Mouse (Mus musculus) A20 (cell line): ENCODE measurements around the gene Txlna.

Experiments used
- DNase-seq: peaks from one replicate; pipeline ENCODE4 v3.0.0-alpha.2; 2011; ENCODE audit warnings: low read depth, low spot score

Gene Txlna

DNA sequence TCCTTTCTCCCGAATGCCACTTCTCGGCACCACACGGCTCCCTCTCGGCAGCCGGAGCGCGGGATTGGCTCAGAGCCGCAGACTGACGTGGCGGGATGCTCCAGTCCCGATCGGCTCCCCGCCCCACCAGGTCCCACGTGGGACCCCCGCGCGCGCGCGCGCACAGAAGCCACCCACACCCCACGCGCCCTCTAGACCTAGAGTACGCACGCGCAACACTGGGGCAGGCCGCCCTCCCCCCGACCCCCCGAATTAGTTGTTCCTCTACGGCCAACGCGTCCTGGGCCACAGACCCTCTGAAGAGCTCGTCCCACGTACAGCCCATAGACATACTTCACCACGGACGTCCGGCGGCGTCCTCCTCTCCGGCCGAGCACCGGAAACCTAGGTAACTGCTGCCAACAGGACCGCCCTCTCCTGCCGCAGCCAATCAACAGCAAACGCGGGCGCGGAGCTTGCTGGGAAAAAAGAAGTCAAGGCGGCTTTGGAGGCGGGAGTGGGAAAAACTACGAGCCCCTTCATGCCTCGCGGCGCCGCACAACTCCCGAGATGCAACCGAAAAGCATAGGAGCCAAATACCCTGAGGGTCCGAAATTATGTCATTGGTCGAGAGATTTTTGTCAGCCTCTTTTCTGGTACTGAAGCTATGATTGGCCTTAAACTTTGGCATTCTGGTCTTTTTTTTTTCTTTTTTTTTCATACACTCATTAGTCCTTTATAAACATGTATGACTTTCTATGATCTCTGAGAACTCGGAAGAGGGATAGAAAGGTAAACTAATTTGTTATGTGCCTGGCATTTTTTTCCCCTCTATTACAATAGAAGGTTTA is at the start of gene Txlna:
TSS of gene Txlna (minus strand) at position 428 of the 830 bp plus-strand sequence.
- peak; percentile 99 for DNase-seq

DNA sequence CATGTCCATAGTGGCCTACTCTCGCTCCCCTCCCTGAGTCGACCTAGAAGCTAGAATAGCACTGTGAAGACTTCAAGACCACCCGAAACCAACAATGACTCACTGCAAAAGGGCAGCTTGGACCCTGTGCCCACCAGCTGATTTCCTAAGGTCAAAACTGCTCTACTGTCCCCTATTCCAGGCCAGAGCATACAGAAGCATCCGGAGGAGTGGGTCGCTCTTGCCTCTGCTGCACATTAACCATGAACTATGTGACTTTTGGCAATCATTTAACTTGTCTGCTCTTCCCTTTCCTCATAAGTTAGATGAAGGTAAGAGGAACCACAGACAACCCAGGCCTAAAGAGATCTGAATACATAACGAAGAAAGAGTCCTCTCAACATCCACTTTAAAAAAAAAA is 43.7 kb upstream of the Txlna start:
- DNase-seq = no peak

DNA sequence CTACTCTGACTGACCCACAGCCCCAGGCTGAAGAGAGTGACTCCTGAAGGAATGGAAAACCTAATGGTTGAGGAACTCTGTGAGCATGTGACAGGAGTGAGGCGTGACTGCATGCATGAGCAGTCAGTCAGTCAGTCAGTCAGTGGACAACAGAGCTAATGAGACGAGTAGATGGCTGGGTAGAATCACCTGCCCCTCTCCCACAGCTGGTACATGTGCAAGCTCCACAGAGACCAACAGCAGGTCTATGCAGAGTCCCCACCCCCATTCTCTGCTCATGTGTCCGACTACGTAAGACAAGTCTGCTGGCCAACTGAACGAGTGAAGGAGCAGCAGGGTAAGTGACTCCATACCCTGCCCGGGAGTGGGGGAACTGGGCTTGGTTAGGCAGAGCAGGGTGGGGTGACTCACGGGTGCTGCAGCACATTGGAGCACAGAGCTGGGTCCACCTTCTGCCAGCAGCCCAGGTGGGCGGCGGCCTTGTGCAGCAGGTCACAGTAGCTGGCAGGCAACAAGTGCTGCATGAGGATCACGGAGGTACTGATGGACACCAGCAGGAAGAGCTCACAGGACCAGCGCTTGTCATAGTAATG is 43.1 kb upstream of the Txlna start:
- no peak for DNase-seq

DNA sequence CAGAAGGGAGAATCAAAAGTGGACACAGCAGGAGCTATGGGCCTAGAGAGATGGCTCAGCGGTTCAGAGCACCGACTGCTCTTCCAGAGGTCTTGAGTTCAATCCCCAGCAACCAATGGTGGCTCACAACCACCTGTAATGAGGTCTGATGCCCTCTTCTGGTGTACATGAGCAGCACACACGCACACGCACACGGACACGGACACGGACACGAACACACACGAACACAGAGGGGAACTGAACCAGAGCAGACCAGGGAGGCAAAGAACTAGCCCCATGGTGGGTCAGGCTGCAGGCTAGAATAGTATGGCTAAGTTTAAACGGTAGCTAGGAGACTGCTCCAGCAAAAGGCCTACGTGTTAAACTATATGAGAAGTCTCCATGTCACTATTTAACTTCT is 41.0 kb upstream of the Txlna start:
- DNase-seq = no peak

DNA sequence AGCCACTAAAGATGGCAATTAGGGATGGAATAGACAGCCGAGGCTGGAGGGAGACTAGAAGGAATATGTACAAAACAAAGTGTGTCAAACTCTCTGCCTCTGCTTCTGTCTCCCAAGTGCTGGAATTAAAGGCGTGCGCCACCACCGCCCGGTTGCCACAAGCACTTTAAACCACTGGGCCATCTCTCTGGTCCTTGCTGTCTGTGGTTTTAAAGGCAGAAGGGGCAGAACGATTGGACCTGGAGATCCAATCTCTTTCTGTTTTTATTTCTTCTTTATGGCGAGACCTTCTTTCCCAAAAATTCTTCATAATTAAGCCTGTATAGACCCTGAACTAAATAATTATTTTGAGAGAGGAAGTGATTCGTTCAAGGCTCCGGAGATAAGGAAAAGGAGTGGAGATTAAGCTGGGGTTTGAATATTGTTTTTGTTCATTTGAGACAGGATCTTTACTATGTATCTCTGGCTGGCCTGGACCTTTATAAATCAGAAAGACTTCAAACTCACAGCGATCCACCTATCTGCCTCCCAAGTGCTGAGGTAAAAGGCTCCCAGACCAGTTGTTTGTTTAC is 32.1 kb upstream of the Txlna start:
- DNase-seq = no peak

DNA sequence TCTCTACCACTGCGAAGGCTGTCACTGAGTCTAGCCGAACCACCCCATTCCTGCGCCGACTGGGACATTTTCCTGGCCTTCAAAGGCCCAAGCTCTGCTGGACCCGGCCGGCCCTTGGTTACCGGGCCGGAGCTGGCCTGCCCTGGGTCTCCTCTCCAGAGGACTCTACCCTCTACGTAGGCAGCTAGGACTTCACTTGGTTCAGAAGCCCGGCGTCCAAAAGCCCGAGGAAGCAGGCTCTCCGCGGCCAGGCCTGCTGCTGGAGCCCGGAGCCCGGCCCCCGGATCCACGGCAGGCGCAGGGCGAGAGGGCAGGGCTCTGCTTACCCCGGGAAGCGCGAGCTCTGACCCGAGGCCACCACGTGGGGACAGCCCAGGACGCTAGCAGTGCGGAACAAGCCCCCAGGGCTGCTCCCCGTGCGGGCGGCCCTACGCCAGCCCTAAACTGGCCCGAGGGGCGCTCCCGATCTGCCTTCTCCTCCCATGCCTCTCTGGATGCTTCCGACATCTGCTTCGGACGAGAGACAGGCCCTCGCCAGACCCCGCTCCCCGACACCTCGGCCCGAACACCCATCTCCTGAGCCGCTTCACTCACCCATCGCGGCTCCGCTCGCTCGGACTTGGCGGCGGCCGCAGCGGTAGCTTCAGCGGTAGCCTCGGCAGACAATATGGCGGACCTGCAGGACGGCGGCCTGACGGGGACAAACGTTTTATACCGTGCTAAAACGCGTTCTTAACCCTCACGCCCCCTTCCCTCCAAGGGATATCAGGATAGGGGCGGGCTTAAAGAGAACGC is 31.4 kb upstream of the Txlna start, which contains the start of gene Kpna6:
TSS of gene Kpna6 (minus strand) at position 685 of the 795 bp plus-strand sequence.
- peak; percentile 91 for DNase-seq

DNA sequence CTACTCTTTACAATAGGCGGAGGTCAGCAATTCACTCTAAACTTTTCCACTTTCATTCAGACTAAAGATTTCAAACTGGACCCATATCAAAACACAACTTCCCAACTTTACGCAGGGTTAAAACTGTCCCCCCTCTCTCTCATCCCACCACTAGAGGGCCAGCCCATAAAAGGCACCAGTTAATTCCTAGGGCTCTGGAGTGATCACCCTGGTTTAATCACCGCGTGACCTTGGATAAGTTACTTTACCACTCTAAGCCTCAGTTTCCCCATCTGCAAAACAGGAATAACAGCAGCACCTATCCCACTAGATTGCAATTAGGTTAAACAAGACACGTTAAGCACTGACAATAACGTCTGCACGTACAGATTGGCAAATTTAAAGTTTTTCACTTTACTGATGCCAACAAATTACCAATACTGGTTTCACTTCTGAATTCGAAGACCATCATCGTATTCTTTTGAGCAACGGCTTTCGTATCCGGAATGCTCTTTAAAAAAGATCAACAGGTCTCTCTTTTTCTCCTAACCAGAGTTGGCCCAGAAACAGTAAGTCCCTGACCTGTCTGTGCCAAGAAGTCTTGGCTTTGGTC is 30.7 kb upstream of the Txlna start:
- peak; percentile 66 for DNase-seq

DNA sequence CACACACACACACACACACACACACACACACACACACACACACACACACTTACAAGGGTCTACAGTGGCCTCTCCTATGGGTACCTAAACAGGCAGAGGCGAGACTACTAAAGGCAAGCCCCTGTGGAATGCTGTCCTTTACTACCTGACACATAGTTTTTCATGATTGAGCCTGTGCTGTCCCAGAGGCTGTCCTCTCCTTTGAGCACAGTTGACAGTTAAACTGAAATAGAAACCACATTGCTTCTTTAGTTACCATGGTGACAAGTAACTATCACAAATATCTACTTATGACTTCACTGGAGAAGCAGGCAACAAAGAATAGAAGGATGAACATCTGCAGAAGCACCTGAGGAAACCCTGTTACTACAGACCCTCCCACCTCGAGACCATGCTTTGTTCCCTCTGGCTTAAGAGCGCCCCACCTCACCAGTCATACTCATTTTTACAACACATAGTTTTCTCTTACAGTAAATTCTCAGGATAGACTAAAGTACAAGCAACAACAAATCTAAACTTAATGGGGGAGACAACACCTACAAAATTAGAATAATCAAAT is 21.5 kb upstream of the Txlna start:
- DNase-seq = no peak

DNA sequence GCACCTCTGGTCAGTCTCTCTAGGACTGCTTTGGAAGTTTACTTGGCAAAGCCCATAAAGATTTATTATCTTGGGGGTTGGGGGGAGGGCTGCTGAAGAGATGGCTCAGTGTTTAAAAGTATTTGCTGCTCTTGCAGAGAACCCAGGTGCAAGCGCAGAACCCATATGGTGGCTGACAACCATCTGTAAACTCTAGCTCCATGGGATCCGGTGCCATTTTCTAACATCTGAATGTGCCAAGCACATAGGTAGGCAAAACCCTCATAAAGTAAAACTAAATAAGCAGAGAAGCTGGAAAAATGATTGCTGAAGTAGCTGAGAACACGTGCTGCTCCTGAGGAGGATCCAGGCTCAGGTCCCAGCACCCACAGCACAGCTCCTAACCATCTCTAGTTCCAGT is 20.7 kb upstream of the Txlna start:
- no peak for DNase-seq

DNA sequence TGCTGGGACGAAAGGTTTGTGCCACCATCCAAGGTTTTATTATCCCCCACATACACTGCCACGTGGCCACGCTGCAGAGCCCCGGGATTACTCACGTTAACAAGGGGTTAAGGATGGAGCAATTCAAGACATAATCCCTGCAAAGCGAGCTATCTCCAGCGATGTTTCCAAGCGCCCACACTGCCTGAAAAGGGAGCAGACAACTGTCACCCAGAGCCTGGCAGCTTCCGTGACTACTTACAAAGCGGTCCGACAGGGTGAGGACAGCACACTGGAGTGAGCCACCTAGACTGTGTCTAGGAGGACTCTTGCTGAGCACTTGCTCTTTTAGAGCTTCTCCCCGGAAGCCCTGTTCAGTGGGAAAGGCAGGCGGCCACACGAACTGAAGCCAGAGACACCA is 13.9 kb upstream of the Txlna start:
- no peak for DNase-seq

DNA sequence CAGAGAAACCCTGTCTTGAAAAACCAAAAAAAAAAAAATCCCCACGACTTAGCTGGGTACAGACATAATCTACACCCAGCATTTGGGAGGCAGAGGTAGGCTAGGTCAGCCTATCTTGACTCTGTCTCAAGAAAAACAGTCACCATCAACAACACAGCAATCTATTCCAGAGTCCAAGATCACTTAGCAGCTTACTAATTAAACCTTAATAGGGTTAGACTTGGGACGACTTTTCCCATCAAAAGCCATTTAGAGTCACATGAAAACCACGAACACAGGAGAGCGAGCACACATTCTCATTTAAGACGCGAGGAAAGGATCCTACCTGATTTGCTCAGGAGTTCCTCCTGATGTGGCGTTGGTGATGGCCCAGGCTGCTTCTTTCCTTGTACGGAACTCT is 9.5 kb upstream of the Txlna start:
- no peak for DNase-seq

DNA sequence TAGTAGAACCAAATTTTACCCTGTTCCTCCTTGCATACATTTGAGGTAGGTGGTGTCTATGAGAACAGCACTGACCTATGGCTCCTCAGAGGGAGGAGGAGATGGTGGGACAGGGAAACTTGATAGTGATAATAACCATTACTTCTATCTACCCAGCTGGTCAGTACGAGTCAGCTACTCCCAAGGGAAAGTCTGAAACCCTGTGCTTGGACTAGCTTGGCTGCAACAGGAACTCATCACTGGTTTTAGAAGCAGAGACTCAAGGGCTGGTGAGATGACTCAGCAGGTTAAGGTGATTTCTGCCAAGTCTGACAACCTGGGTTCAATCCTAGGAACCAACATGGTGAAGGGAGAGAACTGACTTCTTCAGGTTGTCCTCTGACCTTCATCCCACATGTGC is 7.8 kb upstream of the Txlna start:
- no peak for DNase-seq

DNA sequence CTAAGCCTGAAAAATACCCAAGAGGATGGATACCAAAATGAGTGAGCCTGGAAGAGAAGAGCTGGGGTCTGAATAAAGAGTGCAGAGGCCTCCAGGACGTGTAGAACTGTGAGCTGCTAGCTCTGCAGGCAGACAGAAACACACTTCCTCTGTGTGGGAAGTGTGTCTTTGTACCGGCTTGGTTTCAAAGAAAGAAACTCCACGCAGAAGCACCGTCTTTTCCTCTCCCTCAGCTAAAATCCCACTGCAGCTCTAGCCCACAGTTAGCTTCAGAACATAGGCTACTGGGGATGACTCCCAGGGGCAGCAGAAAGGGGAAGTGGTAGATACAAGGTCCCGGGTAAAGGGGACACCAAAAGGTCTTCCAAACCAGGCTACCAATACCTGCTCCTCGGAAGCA is 4.3 kb upstream of the Txlna start:
- no peak for DNase-seq

DNA sequence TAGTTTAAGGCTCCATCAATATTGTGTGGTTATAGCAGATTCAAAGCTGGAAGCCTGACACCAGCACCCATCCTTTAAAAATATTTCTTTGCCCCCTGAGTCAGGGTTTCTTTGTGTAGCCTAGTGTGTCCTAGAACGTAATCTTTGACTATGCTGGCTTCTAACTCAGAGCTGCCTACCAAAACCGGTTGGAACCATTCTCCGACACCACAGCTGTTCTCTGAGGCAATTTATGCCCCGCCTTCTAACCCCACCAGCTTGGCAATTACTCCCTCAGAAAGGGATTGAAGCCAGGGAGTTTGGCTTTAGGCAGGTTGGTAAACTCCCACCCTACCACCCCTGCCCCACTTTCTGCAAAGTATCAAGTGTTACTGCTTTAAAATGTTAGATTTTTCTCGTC is 891 bp upstream of the Txlna start:
- DNase-seq = no peak

DNA sequence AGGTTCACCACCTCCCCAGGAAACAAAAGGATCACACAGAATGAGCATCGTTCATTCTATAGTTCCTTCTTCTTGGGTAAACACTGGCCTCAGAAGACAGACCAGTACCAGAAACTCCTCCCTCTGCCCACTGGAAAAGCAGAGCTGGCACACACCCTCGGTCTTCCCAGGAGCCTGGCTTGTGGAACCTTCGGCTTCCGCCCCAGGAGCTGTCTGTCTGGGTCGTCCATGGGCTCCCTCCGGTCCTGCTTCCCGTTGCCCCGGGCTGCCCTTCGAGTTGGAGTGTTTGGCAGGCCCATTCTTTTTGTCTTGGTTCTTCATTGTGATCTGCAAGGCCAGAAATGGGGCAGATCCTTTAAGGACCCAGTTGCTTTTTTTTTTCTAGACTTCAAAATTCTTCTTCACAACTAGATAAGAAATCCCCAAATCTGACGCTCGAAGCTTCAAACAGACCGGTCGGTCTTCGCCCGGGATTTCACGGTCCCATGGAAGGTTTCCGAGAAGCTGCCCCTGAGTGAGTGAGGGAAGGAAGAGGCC is 696 bp downstream of the Txlna start:
- DNase-seq = no peak

DNA sequence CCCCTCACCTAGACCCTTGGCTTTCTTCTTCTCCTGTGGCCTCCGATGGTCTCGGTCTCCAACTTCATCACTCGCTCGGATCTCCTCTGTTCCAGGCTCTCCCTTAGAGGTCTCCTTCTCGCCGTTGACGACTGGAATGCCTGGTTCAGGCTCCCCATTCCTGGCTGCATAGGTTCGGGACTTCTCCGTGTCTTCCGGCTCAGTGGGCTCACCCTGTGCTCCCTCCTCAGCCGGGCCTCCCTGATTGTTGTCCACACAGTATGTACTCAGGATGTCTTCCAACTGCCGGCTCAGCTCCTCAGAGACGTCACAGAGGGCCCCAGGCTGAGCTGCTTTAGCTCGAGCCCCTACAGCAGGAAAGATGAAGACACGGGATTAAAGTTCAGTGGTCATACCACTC is 1.6 kb downstream of the Txlna start:
- no peak for DNase-seq

DNA sequence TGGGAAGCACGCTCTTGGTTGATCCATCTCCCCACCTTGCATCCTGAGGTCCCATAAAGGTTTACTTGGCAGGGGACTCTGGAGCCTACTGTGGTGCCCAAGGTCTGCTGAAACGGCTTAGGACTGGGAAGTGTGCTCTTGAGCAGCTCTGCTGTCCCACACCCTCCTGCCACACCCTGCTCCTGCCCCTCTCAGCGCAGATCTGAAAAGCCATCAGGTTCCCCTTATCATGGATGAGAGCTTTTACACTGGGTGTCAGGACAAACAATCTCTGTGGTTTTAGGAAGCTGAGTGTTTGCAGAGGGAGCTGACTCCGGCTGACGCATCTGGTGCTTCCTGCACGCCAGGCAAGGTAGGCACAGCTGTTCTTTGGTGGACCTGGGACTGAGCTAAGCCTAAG is 7.0 kb downstream of the Txlna start:
- no peak for DNase-seq

DNA sequence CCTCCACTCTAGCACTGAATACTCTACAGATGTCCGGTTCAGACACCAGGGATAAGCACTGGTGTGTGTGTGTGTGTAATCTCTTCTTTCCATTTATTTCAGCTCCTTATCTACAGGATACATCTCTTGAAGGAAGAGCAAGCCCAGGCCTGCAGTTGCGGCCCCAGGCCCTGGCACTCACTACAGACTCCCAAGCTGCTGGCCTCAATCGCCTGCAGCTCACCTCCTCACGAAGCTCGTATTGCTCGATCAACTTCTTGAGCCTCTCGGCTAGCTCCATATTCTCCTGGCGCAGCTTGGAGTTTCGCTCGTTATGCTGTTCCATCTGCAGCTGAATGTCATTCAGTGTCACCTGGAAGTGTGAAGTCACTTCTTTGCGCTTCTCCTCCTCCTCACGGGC is 9.0 kb downstream of the Txlna start:
- no peak for DNase-seq

DNA sequence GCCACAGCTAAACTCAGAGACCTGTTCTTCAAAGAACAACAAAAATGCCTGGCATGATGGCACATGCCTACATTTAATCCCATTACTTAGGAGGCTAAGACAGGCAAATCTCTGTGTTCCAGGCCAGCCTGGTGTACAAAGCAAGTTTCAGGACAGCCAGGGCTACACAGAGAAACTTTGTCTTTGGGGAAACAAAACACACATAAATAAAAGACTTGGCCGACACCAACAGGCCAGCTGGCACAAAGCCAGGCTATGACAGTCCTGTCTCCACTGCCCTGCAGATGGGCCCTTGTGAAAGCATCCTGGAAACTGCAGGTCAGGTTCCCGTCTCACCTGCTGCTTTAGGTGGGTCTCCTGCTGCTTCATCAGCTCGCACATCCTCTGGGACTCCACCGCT is 9.9 kb downstream of the Txlna start:
- DNase-seq = no peak

DNA sequence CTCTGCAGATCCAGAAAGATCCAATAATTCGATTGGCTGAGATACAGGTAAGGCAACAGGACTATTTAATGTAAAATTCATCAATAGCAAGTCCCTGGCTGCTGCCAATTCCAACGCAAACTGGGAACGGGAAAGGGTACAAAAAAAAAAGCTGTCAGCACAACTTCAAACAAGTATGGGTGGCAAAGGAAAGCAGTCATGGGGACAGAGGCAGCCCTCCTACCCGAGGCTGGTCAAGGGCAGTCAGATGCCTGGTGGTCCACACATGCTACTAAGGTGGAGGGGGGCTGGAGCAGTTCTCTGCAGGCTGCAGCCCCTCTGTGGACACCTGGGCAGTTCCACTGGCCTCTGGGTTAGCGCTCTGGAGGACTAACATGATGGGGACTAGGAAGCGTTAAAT is 14.8 kb downstream of the Txlna start:
- DNase-seq = no peak

DNA sequence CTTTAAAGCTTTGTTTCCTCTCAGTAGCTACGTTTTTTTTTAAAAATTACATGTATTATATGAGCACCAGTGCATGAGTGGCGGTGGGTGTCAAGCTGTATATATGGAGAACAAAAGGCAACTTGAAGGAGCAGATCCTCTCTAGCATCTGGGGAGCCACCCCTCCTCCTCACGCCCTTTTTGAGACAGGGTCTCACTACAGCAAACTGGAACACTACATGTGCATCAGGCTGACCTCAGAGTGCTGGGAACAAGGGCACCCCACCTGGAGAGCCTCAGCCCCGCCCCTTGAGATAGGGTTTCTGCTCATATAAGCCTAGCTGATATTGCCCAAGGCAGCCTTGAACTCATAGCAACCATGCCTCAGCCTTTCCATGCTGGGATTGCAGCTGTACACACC is 15.4 kb downstream of the Txlna start:
- DNase-seq = no peak
